Mouse (Mus musculus) adrenal gland, postnatal 14 days (tissue): ENCODE results near the gene Vmn1r69. TPM values are rescaled to one million over a fixed set of nuclear protein-coding genes. Genes with fewer than 3 reads are reported as not detected.

Experiments used
- DNase-seq: peaks from one replicate; pipeline ENCODE4 v3.0.0; 2021; ENCODE audit warnings: mixed read lengths
- long read RNA-seq, 2 experiments: library from polyadenylated mRNA; stranded (forward); transcript quantifications; one replicate each; pipeline ENCODE4 v2.0.0; 2021
- total RNA-seq: library from RNA; stranded (reverse); gene quantifications from 2 replicates; pipeline ENCODE4 v1.2.3, GENCODE M21; 2021

The Vmn1r69 gene
- total RNA-seq, result not detected in 2 replicates
- long read RNA-seq, experiment 1, result 0 reads
- long read RNA-seq, experiment 2, result 0 reads

DNA sequence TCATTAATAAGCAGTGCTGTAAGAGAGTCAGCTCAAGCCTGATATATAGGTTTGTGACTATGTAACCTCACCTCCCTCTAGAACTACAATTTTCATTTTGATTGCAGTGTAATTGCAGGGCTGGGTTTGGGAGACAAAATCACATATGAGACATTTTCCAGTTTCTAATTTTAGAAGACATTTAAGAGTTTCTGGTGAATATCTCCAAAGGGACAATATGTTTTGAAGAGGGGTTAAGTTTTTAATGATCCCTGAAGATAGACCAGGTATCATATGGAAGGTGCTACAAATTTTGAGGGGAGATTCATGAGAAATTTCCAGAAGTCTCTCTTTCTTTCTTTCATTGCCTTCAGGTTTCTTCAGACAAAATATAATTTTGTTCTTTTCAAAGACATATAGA, at the start of gene Vmn1r69:
Vmn1r69 (minus strand) TSS at position 101 of the 400 bp plus-strand sequence.
- no peak for DNase-seq

DNA sequence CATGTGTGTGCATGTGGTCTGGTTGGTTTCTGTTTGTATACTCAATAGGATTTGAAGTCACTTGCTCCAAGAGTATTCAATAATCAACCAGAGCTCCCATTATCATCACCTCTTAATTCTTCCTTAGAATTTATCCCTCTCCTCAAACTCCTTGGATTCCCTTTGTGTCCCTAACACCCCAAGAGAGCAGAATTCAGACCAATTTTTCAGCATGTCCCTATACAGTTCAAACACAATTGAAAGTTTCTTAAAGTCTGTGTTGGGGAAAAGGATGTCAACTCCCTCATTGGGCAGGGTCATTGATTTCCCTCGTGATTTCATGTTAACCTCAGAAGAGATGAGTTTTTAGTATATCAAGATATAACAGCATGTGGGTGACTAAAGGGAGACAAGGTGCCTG, 17.8 kb upstream of the Vmn1r69 start, which contains the start of gene Vmn1r70:
Vmn1r70 (plus strand) TSS at position 301 of the 400 bp plus-strand sequence.
- no peak for DNase-seq

DNA sequence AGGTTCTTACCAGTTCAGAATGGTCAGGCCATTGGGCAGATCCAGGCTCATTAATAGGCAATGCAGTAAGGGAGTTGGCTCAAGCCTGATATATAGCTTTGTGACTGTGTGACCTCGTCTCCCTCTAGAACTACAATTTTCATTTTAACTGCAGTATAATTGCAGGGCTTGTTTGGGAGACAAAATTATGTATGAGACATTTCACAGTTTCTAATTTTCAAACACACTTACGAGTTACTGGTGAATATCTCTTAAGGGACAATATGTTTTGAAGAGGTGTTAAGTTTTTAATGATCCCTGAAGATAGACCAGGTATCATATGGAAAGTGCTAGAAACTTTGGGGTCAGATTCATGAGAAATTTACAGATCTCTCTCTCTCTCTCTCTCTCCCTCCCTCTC, 55.1 kb downstream of the Vmn1r69 start, which contains the start of gene Vmn1r68:
Vmn1r68 (minus strand) TSS at position 101 of the 400 bp plus-strand sequence.
- DNase-seq, result no peak

Other genes starting within 250 kb of the Vmn1r69 start
- not detected in 2 replicates for gene Vmn1r67, start 170.3 kb downstream of the Vmn1r69 start, total RNA-seq
- gene Zik1, start 118.3 kb downstream of the Vmn1r69 start, total RNA-seq, result 2.6 and 2.9 TPM in 2 replicates
- not detected in 2 replicates for gene Vmn1r68, start 55.2 kb downstream of the Vmn1r69 start, total RNA-seq
- not detected in 2 replicates for gene Vmn1r70, start 17.9 kb upstream of the Vmn1r69 start, total RNA-seq
- not detected in 2 replicates for gene Nlrp4b, start 74.1 kb upstream of the Vmn1r69 start, total RNA-seq
- gene Vmn1r71, start 140.7 kb upstream of the Vmn1r69 start, total RNA-seq, result not detected in 2 replicates